Mouse (Mus musculus): ENCODE data around the gene Phlda2. TPM values are rescaled to one million over a fixed set of nuclear protein-coding genes. Genes with fewer than 3 reads are reported as not detected.

Phlda2 gene
- polyA plus RNA-seq, 1 experiment from 2014 or later: 10.5 TPM

DNA sequence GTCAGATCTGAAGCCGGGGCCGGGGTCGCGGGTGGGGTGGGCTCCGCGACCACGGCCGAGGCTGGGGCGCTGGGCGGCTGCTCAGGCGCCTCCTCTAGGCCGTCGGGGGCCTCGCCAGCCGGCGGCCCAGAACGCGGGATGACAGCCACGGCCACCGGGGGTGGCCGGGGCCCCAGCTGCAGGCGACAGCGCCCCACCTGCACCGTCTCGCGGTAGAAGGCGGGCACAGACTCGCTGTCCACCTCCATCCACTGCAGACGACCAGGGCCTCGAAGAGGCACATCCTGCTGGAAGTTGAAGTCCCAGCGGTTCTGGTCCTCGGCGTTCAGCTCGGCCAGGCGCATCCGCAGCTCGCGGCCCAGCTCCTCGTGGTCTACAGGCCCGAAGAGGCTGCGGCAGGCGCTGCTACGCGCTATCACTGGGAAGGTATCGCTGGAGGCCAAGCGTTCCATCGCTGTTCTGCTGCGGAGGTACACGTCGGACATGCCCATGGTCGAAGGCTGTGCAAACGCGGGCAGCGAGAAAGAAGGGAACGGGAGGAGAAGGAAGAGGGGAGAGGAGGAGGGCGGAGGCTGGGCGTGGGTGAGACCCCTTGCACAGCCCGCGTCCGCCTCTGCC is 42.6 kb downstream of the Phlda2 start:
- peaks cover 4% of the 10 kb centered on the region; the same call in 1 of the 2 replicates for H3K27me3 ChIP-seq
- WGBS: 39% methylated on average over 58 of the region's 60 CpGs
- peak overlapping the region; percentile 87 for H3K27ac ChIP-seq
- H3K4me3 ChIP-seq: peak overlapping the region; percentile 59
- peak overlapping the region; percentile 49 for H3K4me2 ChIP-seq
- H3K36me3 ChIP-seq: no peaks in the 10 kb centered on the region
- H3K9ac ChIP-seq: peak overlapping the region; percentile 68
- peaks cover 43% of the 10 kb centered on the region for H3K4me1 ChIP-seq
- peaks cover 16% of the 10 kb centered on the region for H3K9me3 ChIP-seq
- ATAC-seq (ENCODE audit: insufficient number of reproducible peaks, low FRiP score, low TSS enrichment, low read depth): no peak

DNA sequence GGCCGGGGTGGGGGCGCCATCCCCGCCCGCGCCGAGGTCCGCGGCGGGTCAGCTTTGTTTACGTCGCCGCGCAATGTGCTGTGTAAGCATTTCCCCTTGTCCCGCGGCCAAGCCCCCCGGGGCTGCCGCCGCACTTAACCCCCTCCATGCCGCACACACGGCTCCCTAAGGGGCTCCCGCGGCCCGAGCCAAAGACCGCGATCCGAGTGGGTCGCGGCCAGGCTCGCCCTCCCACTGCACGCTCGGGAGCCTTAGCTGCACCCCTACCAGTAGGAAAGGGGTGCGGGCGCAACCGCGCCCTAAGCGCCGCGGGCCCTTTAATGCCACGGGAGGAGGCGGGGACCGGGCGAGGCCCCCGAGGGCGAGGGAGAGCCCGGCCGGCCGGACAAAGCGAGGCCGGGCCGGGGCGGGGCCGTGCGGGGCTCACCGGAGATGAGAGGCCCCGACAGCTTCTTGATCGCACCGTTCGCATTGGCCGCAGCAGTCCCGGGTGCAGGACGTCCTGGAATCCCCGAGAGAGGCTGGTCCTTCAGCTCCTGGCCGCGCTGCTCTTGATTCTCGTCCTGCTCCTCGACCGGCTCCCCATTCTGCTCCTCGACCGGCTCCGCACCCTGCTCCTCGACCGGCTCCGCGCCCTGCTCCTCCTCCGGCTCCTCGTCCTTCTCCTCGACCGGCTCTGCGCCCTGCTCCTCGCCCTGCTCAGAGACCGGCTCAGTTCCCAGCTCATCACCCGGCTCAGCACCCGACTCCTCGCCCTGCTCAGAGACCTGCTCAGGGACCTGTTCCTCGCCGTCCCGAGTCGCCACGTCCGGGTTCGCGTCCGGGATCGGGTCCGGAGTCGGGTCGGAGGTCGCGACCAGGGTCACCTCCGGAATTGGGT is 43.4 kb downstream of the Phlda2 start:
- Histone ChIP-seq H3K9me3 (peaks cover 16% of the 10 kb centered on the region), H3K36me3 (no peaks in the 10 kb centered on the region), H3K4me2 (peak overlapping the region; percentile 49), H3K27ac (peak overlapping the region; percentile 87), H3K9ac (peak overlapping the region; percentile 68), H3K27me3 (peaks cover 4% of the 10 kb centered on the region; the same call in 1 of the 2 replicates), H3K4me3 (peak overlapping the region; percentile 59), H3K4me1 (peaks cover 35% of the 10 kb centered on the region)
- no peak for ATAC-seq (ENCODE audit: insufficient number of reproducible peaks, low FRiP score, low TSS enrichment, low read depth)
- WGBS: 32% methylated on average over 96 of the region's 100 CpGs

DNA sequence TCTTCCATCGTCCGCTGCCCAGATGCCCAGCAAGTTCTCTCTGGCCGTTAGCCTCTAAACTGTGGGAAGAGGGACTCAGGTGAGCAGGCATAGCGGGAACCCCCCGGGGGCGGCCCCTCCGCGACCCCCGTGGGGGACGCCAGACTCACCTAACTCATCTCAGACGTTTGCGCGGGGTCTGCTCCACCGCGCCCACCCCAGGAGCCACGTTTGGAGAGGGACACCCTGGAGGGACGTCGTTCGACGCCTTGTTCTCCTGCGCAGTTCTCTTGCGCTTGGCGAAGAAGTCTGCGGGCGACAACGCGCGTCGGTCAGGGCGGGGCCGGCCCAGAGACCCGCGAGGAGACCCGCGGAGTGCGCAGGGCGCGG is 44.0 kb downstream of the Phlda2 start:
- H3K27me3 ChIP-seq: peaks cover 4% of the 10 kb centered on the region; the same call in 1 of the 2 replicates
- WGBS: 24% methylated on average over 38 of the region's 38 CpGs
- peaks cover 16% of the 10 kb centered on the region for H3K9me3 ChIP-seq
- peak overlapping the region; percentile 68 for H3K9ac ChIP-seq
- peak overlapping the region; percentile 59 for H3K4me3 ChIP-seq
- H3K4me2 ChIP-seq: peak overlapping the region; percentile 49
- ATAC-seq (ENCODE audit: insufficient number of reproducible peaks, low FRiP score, low TSS enrichment, low read depth): no peak
- peak overlapping the region; percentile 87 for H3K27ac ChIP-seq
- H3K36me3 ChIP-seq: no peaks in the 10 kb centered on the region
- H3K4me1 ChIP-seq: peaks cover 29% of the 10 kb centered on the region

Other genes starting within 250 kb of the Phlda2 start
- gene Cdkn1c, start 42.1 kb downstream of the Phlda2 start, polyA plus RNA-seq (2015; fragmentation: Nextera tagmentation; extraction: Ambion mirVana): 1,248 and 1,513 TPM in 2 replicates
- 2.7 and 3.3 TPM in 2 replicates for gene Slc22a18, start 29.4 kb downstream of the Phlda2 start, polyA plus RNA-seq (2015; fragmentation: Nextera tagmentation; extraction: Ambion mirVana)
- gene Nap1l4, start 46.0 kb upstream of the Phlda2 start, polyA plus RNA-seq (2015; fragmentation: Nextera tagmentation; extraction: Ambion mirVana): 211 and 215 TPM in 2 replicates
- 61.9 and 69.5 TPM in 2 replicates for gene Cars, start 96.9 kb upstream of the Phlda2 start, polyA plus RNA-seq (2015; fragmentation: Nextera tagmentation; extraction: Ambion mirVana)
- 1.1 TPM in 2 replicates for gene Tnfrsf26, start 125.6 kb upstream of the Phlda2 start, polyA plus RNA-seq (2015; fragmentation: Nextera tagmentation; extraction: Ambion mirVana)
- gene Tnfrsf22, start 146.5 kb upstream of the Phlda2 start, polyA plus RNA-seq (2015; fragmentation: Nextera tagmentation; extraction: Ambion mirVana): 8.8 and 9.2 TPM in 2 replicates
- 5.0 and 7.3 TPM in 2 replicates for gene Tnfrsf23, start 182.7 kb upstream of the Phlda2 start, polyA plus RNA-seq (2015; fragmentation: Nextera tagmentation; extraction: Ambion mirVana)